Mouse (Mus musculus): Measurements from ENCODE around the gene Cdc40. TPM values are rescaled to one million over a fixed set of nuclear protein-coding genes. Genes with fewer than 3 reads are reported as not detected.

The Cdc40 gene
- polyA plus RNA-seq, 1 experiment = 3.7 TPM

DNA sequence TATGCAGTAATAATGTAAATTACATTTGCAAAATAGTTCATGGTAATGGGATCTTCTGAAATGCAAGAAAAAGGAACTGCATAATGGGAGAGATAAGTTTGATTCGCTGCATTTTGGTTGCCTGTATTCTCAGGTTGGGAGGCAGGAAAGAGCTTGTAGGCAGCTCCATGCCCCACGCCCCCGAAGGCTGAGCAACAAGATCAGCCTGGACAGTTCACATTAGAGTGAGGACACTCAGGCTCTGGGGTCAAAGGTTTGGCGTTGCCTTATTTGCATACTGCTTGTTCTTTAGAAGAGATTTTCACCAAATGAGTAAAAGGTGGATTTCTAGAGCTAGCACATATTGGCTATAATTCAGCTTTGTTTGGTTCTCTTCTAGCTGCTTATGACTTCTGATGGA lies 76.9 kb downstream of the Cdc40 start:
- TF ChIP-seq GATA1 (IDR thresholded peaks at IDR 0.05; ENCODE audit: borderline replicate concordance, low read length) (no peak), FLI1 (IDR thresholded peaks at IDR 0.05; ENCODE audit: low read length) (no peak)
- no peaks in the 10 kb centered on the region for H3K4me1 ChIP-seq

DNA sequence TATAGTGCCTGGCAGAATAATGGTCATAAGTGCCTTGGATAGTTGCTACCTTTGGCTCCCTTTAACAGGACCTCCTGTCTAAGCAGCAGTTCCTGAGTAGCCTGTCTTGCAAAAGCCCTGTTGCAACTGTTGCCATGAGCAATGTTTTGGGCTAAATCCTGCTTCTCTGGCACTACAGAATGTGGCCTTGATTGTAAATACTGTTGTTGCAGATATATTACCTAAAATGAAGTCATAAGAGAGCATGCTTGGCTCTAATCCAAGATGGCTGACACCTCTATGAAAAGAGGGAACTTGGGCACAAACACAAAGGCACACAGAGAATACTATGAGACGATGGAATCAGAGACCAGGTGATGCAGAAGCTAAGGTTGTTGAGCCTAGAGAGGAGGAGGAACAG lies 77.9 kb downstream of the Cdc40 start:
- no peak overlapping the region for H3K4me3 ChIP-seq (replicated peaks)
- H3K9me3 ChIP-seq = 0 out of 2 replicates have a peak, but pooled peaks cover 4% of the 10 kb centered on the region
- H3K27me3 ChIP-seq (replicated peaks) = no peaks in the 10 kb centered on the region
- H3K36me3 ChIP-seq (replicated peaks; ENCODE audit: low read length) = no peaks in the 10 kb centered on the region
- no peaks in the 10 kb centered on the region for H3K4me1 ChIP-seq
- TF ChIP-seq FLI1 (IDR thresholded peaks at IDR 0.05; ENCODE audit: low read length) = no peak
- TF ChIP-seq GATA1 (IDR thresholded peaks at IDR 0.05; ENCODE audit: borderline replicate concordance, low read length) = no peak

More for the DNA sequence above, 76.9 kb downstream of the Cdc40 start:
- Histone ChIP-seq H3K9me3 (0 out of 2 replicates have a peak, but pooled peaks cover 4% of the 10 kb centered on the region), H3K27me3 (replicated peaks) (no peaks in the 10 kb centered on the region), H3K36me3 (replicated peaks; ENCODE audit: low read length) (no peaks in the 10 kb centered on the region), H3K4me3 (replicated peaks) (no peak overlapping the region)

DNA sequence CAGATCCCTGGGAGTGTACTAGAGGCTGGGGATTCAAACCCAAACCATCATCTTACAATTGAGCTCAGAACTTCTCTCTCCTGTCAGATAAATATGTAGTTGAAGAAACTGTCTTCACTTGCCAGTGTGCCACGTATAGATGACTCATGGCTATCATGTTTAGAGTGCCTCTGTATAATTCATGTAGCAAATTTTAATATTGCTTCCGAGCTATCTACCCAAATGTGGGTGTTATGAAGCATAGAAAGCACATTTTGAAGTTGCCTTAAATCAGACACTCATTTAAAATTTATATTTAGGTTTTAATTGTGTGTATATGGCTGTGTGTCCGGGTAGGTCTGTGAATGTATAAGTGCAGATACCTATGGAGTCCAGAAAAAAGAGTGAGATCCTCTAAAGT lies 91.0 kb downstream of the Cdc40 start:
- peaks cover 17% of the 10 kb centered on the region for H3K9me3 ChIP-seq
- no peak overlapping the region for H3K4me3 ChIP-seq (replicated peaks)
- TF ChIP-seq FLI1 (IDR thresholded peaks at IDR 0.05; ENCODE audit: low read length) = no peak
- TF ChIP-seq GATA1 (IDR thresholded peaks at IDR 0.05; ENCODE audit: borderline replicate concordance, low read length) = no peak
- H3K27me3 ChIP-seq (replicated peaks) = no peaks in the 10 kb centered on the region
- no peaks in the 10 kb centered on the region for H3K4me1 ChIP-seq
- H3K36me3 ChIP-seq (replicated peaks; ENCODE audit: low read length) = no peaks in the 10 kb centered on the region

DNA sequence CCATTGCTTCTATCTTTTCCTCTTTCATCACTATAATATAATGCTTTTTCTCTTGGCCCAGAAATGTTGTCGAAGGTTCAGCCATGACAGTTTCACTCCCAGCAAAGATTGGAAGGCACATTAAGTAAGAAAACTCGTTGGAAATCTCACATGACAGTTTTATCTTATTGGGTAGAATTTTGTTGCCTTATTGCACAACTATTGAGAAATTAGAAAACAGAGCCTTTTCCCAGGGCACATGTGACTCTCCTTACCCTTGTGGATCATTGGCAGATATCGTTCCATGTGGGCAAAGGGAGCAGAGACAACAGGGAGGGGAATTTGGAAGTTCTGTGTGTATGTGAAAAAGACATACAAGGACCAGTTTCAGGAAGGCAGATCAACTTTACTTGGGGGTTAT lies 92.7 kb downstream of the Cdc40 start:
- TF ChIP-seq FLI1 (IDR thresholded peaks at IDR 0.05; ENCODE audit: low read length) (no peak), GATA1 (IDR thresholded peaks at IDR 0.05; ENCODE audit: borderline replicate concordance, low read length) (no peak)
- H3K4me3 ChIP-seq (replicated peaks) = no peak overlapping the region
- peaks cover 21% of the 10 kb centered on the region for H3K9me3 ChIP-seq
- no peaks in the 10 kb centered on the region for H3K36me3 ChIP-seq (replicated peaks; ENCODE audit: low read length)
- H3K4me1 ChIP-seq = no peaks in the 10 kb centered on the region
- no peaks in the 10 kb centered on the region for H3K27me3 ChIP-seq (replicated peaks)

Other genes starting within 250 kb of the Cdc40 start
- gene Mettl24, start 200.0 kb downstream of the Cdc40 start, polyA plus RNA-seq (2012; ENCODE audit: insufficient read depth, low replicate concordance) = not detected in 2 replicates
- 1.5 TPM in 1 of 2 replicates, not detected in the other for gene Wasf1, start 164 bp upstream of the Cdc40 start, polyA plus RNA-seq (2012; ENCODE audit: insufficient read depth, low replicate concordance)
- gene Gpr6, start 189.0 kb upstream of the Cdc40 start, polyA plus RNA-seq (2012; ENCODE audit: insufficient read depth, low replicate concordance) = not detected in 2 replicates

All from megakaryocyte, embryonic 14.5 days (primary cell).